Mouse (Mus musculus) midbrain, embryonic 11.5 days (tissue): ENCODE measurements around the gene Nckap5. TPM values are rescaled to one million over a fixed set of nuclear protein-coding genes. Genes with fewer than 3 reads are reported as not detected.

Source experiments
- ATAC-seq: fragments of 200-750 bp; cut with Nextera tagmentation; 2 replicates; pipeline ENCODE4 v1.8.0; 2017; ENCODE audit warnings: moderate TSS enrichment, moderate library complexity; ENCODE audit not compliant: low FRiP score
- DNase-seq: peaks from one replicate; pipeline ENCODE4 v3.0.0; 2015; ENCODE audit warnings: low spot score; ENCODE audit errors: missing footprints
- H3K27ac ChIP-seq: fragments of 300-500 bp; sonication (generic); 2 replicates; pipeline ENCODE4 v1.5.1; 2014; ENCODE audit warnings: low read depth, low read length
- H3K27me3 ChIP-seq: fragments of 300-500 bp; sonication (generic); 2 replicates; pipeline ENCODE4 v1.6.1; 2014; ENCODE audit warnings: mild to moderate bottlenecking, low read length, moderate library complexity, mixed read lengths; ENCODE audit not compliant: control insufficient read depth, insufficient read depth
- H3K36me3 ChIP-seq: fragments of 300-500 bp; sonication (generic); 2 replicates; pipeline ENCODE4 v1.6.1; 2014; ENCODE audit warnings: mild to moderate bottlenecking, low read length, moderate library complexity, mixed read lengths; ENCODE audit not compliant: control insufficient read depth, insufficient read depth
- H3K4me1 ChIP-seq: fragments of 300-500 bp; sonication (generic); 2 replicates; pipeline ENCODE4 v1.6.1; 2014; ENCODE audit warnings: low read length; ENCODE audit not compliant: control insufficient read depth, insufficient read depth
- H3K4me2 ChIP-seq: fragments of 300-500 bp; sonication (generic); 2 replicates; pipeline ENCODE4 v1.6.1; 2014; ENCODE audit warnings: mild to moderate bottlenecking, moderate library complexity
- H3K4me3 ChIP-seq: fragments of 300-500 bp; sonication (generic); 2 replicates; pipeline ENCODE4 v1.5.1; 2014; ENCODE audit warnings: low read depth, low read length
- H3K9ac ChIP-seq: fragments of 300-500 bp; sonication (generic); 2 replicates; pipeline ENCODE4 v1.6.1; 2014; ENCODE audit warnings: low read length
- H3K9me3 ChIP-seq: fragments of 300-500 bp; sonication (generic); 2 replicates; pipeline ENCODE4 v1.6.1; 2016; ENCODE audit warnings: low read length; ENCODE audit not compliant: control insufficient read depth
- WGBS: fragments of 180-500 bp; shearing (Covaris S2); extraction: QIAGEN DNeasy Blood & Tissue Kit; methylation state at CpG from one replicate; pipeline ENCODE4 v1.1.7; 2014; 5-methylcytosine and 5-hydroxymethylcytosine counted together
- polyA plus RNA-seq: library from polyadenylated mRNA; unstranded; fragments of >200 nt; fragmentation: Nextera tagmentation; extraction: Ambion mirVana; gene quantifications from 2 replicates; pipeline ENCODE4 v1.2.1, GENCODE M21; 2014

Gene Nckap5
- polyA plus RNA-seq, 1 experiment from 2014 or later = 20.4 TPM

GRCm38 (mm10) chr1:126332026-126332425, 498.6 kb downstream of the Nckap5 start:
- 85% methylated on average over 2 of the region's 2 CpGs for WGBS
- ATAC-seq (no peak), DNase-seq (no peak)
- H3K9me3 ChIP-seq = no peaks in the 10 kb centered on the region
- no peaks in the 10 kb centered on the region for H3K4me1 ChIP-seq
- H3K9ac ChIP-seq = no peak overlapping the region
- no peak overlapping the region for H3K4me2 ChIP-seq
- no peak overlapping the region for H3K4me3 ChIP-seq
- H3K27me3 ChIP-seq = no peaks in the 10 kb centered on the region
- H3K36me3 ChIP-seq = no peaks in the 10 kb centered on the region
- no peak overlapping the region for H3K27ac ChIP-seq

GRCm38 (mm10) chr1:126320696-126321095, 509.9 kb downstream of the Nckap5 start:
- WGBS = 97% methylated on average over 1 of the region's 1 CpGs
- Histone ChIP-seq H3K9ac (no peak overlapping the region), H3K36me3 (no peaks in the 10 kb centered on the region), H3K4me1 (no peaks in the 10 kb centered on the region), H3K4me2 (no peak overlapping the region), H3K9me3 (no peaks in the 10 kb centered on the region), H3K27me3 (no peaks in the 10 kb centered on the region), H3K27ac (no peak overlapping the region), H3K4me3 (no peak overlapping the region)
- DNase-seq = no peak
- ATAC-seq = no peak

DNA sequence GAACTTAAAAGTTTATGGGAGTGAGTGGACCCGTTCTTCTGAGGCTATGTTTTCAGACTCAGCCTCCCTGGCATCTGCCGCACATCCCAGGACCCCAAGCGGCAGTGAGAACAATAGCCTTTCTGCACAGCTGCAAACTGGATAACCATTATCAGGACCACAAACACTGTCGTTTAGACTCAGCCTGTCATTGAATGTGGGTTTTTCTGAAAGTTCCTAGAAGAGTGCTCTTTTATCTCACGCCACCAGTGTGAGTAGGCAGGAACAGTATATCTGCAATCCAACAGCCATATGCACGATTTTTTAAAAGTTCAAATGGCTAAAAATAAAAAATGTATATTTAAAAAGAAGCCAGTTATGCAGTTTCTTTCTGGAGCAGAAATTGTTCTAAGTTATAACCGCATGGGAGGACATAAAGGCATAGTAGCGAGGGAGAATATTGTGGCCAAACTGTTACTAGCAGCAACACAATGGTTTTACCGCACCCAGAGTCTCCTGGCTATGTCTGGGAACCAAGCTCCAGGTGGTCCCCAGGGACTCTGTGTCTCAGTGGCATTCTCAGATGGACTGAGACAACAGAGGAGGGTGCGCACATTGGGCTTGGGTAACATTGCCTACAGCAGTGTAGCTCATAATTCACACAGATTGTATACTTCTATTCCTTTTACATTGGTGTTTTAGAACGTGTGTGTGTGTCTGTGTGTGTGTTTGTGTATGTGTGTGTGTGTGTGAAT, 512.6 kb downstream of the Nckap5 start:
- no peaks in the 10 kb centered on the region for H3K9me3 ChIP-seq
- DNase-seq = no peak
- WGBS = 63% methylated on average over 11 of the region's 11 CpGs

GRCm38 (mm10) chr1:126317345-126317744, 513.3 kb downstream of the Nckap5 start:
- no peaks in the 10 kb centered on the region for H3K9me3 ChIP-seq
- no peaks in the 10 kb centered on the region for H3K4me1 ChIP-seq
- H3K27ac ChIP-seq = no peak overlapping the region
- WGBS = 84% methylated on average over 4 of the region's 4 CpGs
- ATAC-seq = no peak
- no peak overlapping the region for H3K9ac ChIP-seq
- H3K4me2 ChIP-seq = no peak overlapping the region
- H3K4me3 ChIP-seq = no peak overlapping the region
- H3K36me3 ChIP-seq = no peaks in the 10 kb centered on the region
- DNase-seq = no peak
- no peaks in the 10 kb centered on the region for H3K27me3 ChIP-seq

More for the DNA sequence above, 512.6 kb downstream of the Nckap5 start:
- Histone ChIP-seq H3K27me3 (no peaks in the 10 kb centered on the region), H3K4me3 (no peak overlapping the region), H3K27ac (peak overlapping the region; percentile 35; the same call in 1 of the 2 replicates), H3K36me3 (no peaks in the 10 kb centered on the region), H3K9ac (no peak overlapping the region), H3K4me1 (no peaks in the 10 kb centered on the region), H3K4me2 (no peak overlapping the region)
- ATAC-seq = peak; percentile 72; the same call in 1 of the 2 replicates

DNA sequence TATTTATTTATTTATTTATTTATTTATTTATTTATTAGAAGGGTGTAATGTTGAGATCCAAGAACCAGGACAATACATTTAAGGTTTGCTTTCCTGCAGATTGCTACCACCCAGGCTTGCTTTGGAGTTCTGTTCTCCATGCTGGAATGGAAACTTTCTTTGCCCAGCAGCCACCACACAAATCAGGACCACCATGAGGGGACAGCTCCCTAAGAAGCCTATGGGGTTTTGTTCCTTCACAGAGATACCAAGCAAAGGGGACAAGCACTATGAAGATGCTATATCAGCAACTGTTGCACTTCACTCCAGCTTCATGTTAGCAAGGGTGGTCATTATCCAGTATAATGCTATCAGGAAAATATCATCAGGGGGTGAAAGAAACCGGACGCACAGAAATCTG, 513.7 kb downstream of the Nckap5 start:
- 82% methylated on average over 2 of the region's 2 CpGs for WGBS
- Histone ChIP-seq H3K27ac (no peak overlapping the region), H3K36me3 (no peaks in the 10 kb centered on the region), H3K9me3 (no peaks in the 10 kb centered on the region), H3K4me2 (no peak overlapping the region), H3K4me3 (no peak overlapping the region), H3K4me1 (no peaks in the 10 kb centered on the region), H3K9ac (no peak overlapping the region), H3K27me3 (no peaks in the 10 kb centered on the region)
- ATAC-seq = no peak
- peak; percentile 82 for DNase-seq

- no peak for ATAC-seq
These were observed 529.5 kb downstream of the Nckap5 start for GRCm38 (mm10) chr1:126301129-126301528.

DNA sequence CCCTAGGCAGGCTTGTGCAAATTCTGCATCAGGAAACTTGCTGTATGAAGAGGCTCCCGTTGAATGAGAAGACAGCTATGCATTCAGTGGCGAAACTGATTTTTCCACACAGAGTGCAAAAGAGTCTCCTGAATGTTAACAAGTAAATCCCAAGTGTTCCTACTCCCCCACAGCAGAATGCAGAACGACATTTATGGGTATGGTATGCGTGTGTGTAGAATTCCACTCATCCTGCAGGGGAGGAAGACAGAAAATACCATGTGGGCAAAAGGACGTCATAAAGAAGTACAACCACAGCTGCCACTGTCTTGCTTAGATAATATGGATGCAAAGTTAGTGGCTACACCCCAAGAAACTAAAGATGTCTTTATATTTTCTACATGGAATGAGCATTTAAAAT, 565.7 kb downstream of the Nckap5 start:
- H3K36me3 ChIP-seq = no peaks in the 10 kb centered on the region
- WGBS = 80% methylated on average over 5 of the region's 5 CpGs

More at GRCm38 (mm10) chr1:126301129-126301528, 529.5 kb downstream of the Nckap5 start:
- 87% methylated on average over 2 of the region's 2 CpGs for WGBS
- no peak overlapping the region for H3K4me2 ChIP-seq
- no peaks in the 10 kb centered on the region for H3K27me3 ChIP-seq
- DNase-seq = no peak
- H3K9ac ChIP-seq = no peak overlapping the region
- H3K4me3 ChIP-seq = no peak overlapping the region
- no peak overlapping the region for H3K27ac ChIP-seq
- no peaks in the 10 kb centered on the region for H3K9me3 ChIP-seq
- H3K36me3 ChIP-seq = no peaks in the 10 kb centered on the region
- no peaks in the 10 kb centered on the region for H3K4me1 ChIP-seq

DNA sequence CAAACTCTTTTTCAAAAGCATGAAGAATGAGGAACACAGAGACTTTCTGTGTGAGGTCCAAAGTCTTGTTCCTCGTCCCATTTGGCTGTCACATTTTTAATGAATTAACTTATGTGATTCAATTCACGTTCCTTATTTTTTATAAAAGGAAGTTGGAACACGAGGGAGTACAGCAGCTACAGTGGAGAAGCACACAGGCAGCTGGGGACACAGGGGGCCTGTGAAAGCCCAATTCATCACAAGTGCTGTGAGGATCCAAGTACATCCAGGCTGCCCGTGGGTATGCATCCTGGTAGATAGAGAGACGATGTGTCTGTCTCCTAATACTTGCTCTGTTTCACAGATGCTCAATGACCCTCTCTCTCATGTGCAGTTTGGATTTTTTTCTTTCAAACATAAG, 576.2 kb downstream of the Nckap5 start:
- no peaks in the 10 kb centered on the region for H3K36me3 ChIP-seq
- no peaks in the 10 kb centered on the region for H3K4me1 ChIP-seq
- no peak overlapping the region for H3K9ac ChIP-seq
- ATAC-seq (no peak), DNase-seq (no peak)
- H3K27me3 ChIP-seq = no peaks in the 10 kb centered on the region
- no peaks in the 10 kb centered on the region for H3K9me3 ChIP-seq
- no peak overlapping the region for H3K4me3 ChIP-seq
- no peak overlapping the region for H3K4me2 ChIP-seq
- 86% methylated on average over 5 of the region's 5 CpGs for WGBS
- H3K27ac ChIP-seq = no peak overlapping the region

More for the DNA sequence above, 565.7 kb downstream of the Nckap5 start:
- H3K9me3 ChIP-seq = no peaks in the 10 kb centered on the region
- ATAC-seq (no peak), DNase-seq (no peak)
- no peak overlapping the region for H3K4me3 ChIP-seq
- no peaks in the 10 kb centered on the region for H3K4me1 ChIP-seq
- no peak overlapping the region for H3K4me2 ChIP-seq
- no peaks in the 10 kb centered on the region for H3K27me3 ChIP-seq
- no peak overlapping the region for H3K27ac ChIP-seq
- no peak overlapping the region for H3K9ac ChIP-seq

DNA sequence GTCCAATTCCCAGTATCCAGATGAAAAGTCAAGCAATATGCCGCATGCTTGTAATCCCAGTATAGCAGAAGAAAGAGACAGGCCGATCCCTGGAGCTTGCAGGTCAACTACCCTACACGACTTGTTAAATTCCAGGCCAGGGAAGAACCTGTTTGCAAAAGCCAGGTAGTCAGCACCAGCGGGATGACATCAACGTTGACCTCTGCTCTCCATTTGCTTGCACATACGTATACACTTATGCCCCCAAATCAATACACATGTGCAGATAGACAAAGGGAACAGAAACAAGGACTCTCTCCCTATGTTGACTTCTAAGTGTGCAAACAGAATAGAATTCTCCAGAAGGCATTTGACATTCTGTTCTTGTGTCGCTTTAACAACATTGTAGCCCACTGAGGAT, 576.7 kb downstream of the Nckap5 start:
- Histone ChIP-seq H3K4me3 (no peak overlapping the region), H3K4me1 (no peaks in the 10 kb centered on the region), H3K27me3 (no peaks in the 10 kb centered on the region), H3K9me3 (no peaks in the 10 kb centered on the region), H3K9ac (no peak overlapping the region), H3K36me3 (no peaks in the 10 kb centered on the region), H3K4me2 (no peak overlapping the region), H3K27ac (no peak overlapping the region)
- ATAC-seq = no peak
- 91% methylated on average over 7 of the region's 7 CpGs for WGBS
- no peak for DNase-seq
